Mouse (Mus musculus): Measurements from ENCODE around the gene Coq9. TPM values are rescaled to one million over a fixed set of nuclear protein-coding genes. Genes with fewer than 3 reads are reported as not detected.
A peak's percentile ranks its signal among the peaks of the same experiment; 100 is the strongest.

Gene Coq9
- total and polyA plus RNA-seq, 3 experiments = 91.9 to 169 TPM; not detected in 1

GRCm38 (mm10) chr8:94870003-94870402, 31.9 kb downstream of the Coq9 start:
- Histone ChIP-seq H3K9ac (ENCODE audit: control insufficient read depth, low read depth, low read length, poor library complexity, severe bottlenecking) (no peak overlapping the region), H3K79me2 (ENCODE audit: control insufficient read depth, insufficient read depth, low read length, poor library complexity) (no peaks in the 10 kb centered on the region), H3K4me3 (ENCODE audit: control insufficient read depth in 1 of 2, insufficient read depth in 1 of 2, low read depth in 2 of 2, low read length in 2 of 2) (no peak overlapping the region), H3K9me3 (replicated peaks; ENCODE audit: insufficient read depth, low read length) (no peaks in the 10 kb centered on the region), H3K27ac (ENCODE audit: control insufficient read depth, low read depth, low read length) (no peak overlapping the region), H3K4me1 (ENCODE audit: control insufficient read depth in 1 of 2, insufficient read depth in 2 of 2, low read length in 2 of 2) (peaks cover 0 to 8% of the 10 kb centered on the region in 2 experiments; a peak in 1 of 4 replicates), H3K36me3 (ENCODE audit: control insufficient read depth in 1 of 2, insufficient read depth in 2 of 2, low read length in 2 of 2) (no peaks in the 10 kb centered on the region; a peak in 1 of 4 replicates), H3K27me3 (ENCODE audit: control insufficient read depth in 1 of 2, insufficient read depth in 2 of 2, low read length in 2 of 2) (no peaks in the 10 kb centered on the region)
- TF ChIP-seq EP300 (IDR thresholded peaks at IDR 0.05; ENCODE audit: low read depth in 1 of 2, low read length in 2 of 2) = no peak
- no peak for TF ChIP-seq MYB (IDR thresholded peaks at IDR 0.05; ENCODE audit: low read depth, low read length)
- no peak for TF ChIP-seq BHLHE40 (IDR thresholded peaks at IDR 0.05; ENCODE audit: borderline replicate concordance, low read depth, low read length)
- no peak for TF ChIP-seq E2F4 (IDR thresholded peaks at IDR 0.05; ENCODE audit: borderline replicate concordance, low read depth, low read length)
- TF ChIP-seq UBTF (IDR thresholded peaks at IDR 0.05; ENCODE audit: borderline replicate concordance, insufficient read depth, low read depth, low read length) = no peak
- TF ChIP-seq HCFC1 (IDR thresholded peaks at IDR 0.05; ENCODE audit: low read depth, low read length) = no peak
- no peak for TF ChIP-seq GATA1 (IDR thresholded peaks at IDR 0.05; ENCODE audit: low read depth, low read length)
- no peak for TF ChIP-seq ZC3H11A (IDR thresholded peaks at IDR 0.05; ENCODE audit: low read depth, low read length)
- no peak for TF ChIP-seq ELF1 (IDR thresholded peaks at IDR 0.05; ENCODE audit: low read depth, low read length)
- TF ChIP-seq ETS1 (IDR thresholded peaks at IDR 0.05; ENCODE audit: low read depth, low read length) = no peak
- no peak for TF ChIP-seq MAX (IDR thresholded peaks at IDR 0.05; ENCODE audit: low read length)
- TF ChIP-seq RAD21 (IDR thresholded peaks at IDR 0.05; ENCODE audit: low read depth, low read length) = no peak
- TF ChIP-seq MXI1 (IDR thresholded peaks at IDR 0.05; ENCODE audit: low read depth, low read length) = no peak
- TF ChIP-seq ZKSCAN1 (IDR thresholded peaks at IDR 0.05; ENCODE audit: low read depth, low read length) = no peak
- no peak for TF ChIP-seq POLR2A (IDR thresholded peaks at IDR 0.05; ENCODE audit: control insufficient read depth in 1 of 2, insufficient read depth in 1 of 2, low read depth in 1 of 2, low read length in 2 of 2, poor library complexity in 1 of 2)
- no peak for TF ChIP-seq TAL1 (IDR thresholded peaks at IDR 0.05; ENCODE audit: low read length)
- no peak for TF ChIP-seq MEF2A (IDR thresholded peaks at IDR 0.05; ENCODE audit: extremely low read depth, insufficient replicate concordance, low read depth, low read length, poor library complexity, severe bottlenecking)
- TF ChIP-seq ZMIZ1 (IDR thresholded peaks at IDR 0.05; ENCODE audit: low read depth, low read length) = no peak
- DNase-seq (ENCODE audit: low read depth, low spot score) = no peak

- H3K27me3 ChIP-seq (ENCODE audit: control insufficient read depth in 1 of 2, insufficient read depth in 2 of 2, low read length in 2 of 2) = no peaks in the 10 kb centered on the region
These were observed 32.5 kb downstream of the Coq9 start for GRCm38 (mm10) chr8:94870474-94871107.

More at GRCm38 (mm10) chr8:94870474-94871107, 32.5 kb downstream of the Coq9 start:
- Histone ChIP-seq H3K36me3 (ENCODE audit: control insufficient read depth in 1 of 2, insufficient read depth in 2 of 2, low read length in 2 of 2) (no peaks in the 10 kb centered on the region), H3K4me3 (ENCODE audit: control insufficient read depth in 1 of 2, insufficient read depth in 1 of 2, low read depth in 2 of 2, low read length in 2 of 2) (peak overlapping the region; percentile 38 to 46; a peak in 3 of 4 replicates), H3K79me2 (ENCODE audit: control insufficient read depth, insufficient read depth, low read length, poor library complexity) (no peaks in the 10 kb centered on the region), H3K9ac (ENCODE audit: control insufficient read depth, low read depth, low read length, poor library complexity, severe bottlenecking) (peak overlapping the region; percentile 41), H3K4me1 (ENCODE audit: control insufficient read depth in 1 of 2, insufficient read depth in 2 of 2, low read length in 2 of 2) (peaks cover 0 to 8% of the 10 kb centered on the region in 2 experiments; a peak in 2 of 4 replicates), H3K27ac (ENCODE audit: control insufficient read depth, low read depth, low read length) (no peak overlapping the region), H3K9me3 (replicated peaks; ENCODE audit: insufficient read depth, low read length) (no peaks in the 10 kb centered on the region)
- no peak for TF ChIP-seq CTCF (IDR thresholded peaks at IDR 0.05 in 2 of 3, conservative IDR thresholded peaks at IDR 0.05 in 1 of 3; ENCODE audit: control insufficient read depth in 1 of 3, insufficient read depth in 1 of 3, low read depth in 2 of 3, low read length in 3 of 3, poor library complexity in 1 of 3, severe bottlenecking in 1 of 3)
- no peak for DNase-seq (ENCODE audit: low read depth, low spot score)

Measured in MEL (cell line).